Comparison of ENCODE assay signal across 8 mouse cellular contexts in genomic region chr19:46328081-46329030, GRCm38 (mm10). TPM values are rescaled to one million over a fixed set of nuclear protein-coding genes. Genes with fewer than 3 reads are reported as not detected.
DNase-seq lines count a peak whose midpoint lies in the region; ATAC-seq lines count a peak whose summit lies in the region.

Gene Fbxl15 (plus strand): TSS chr19:46328184.

- ATAC-seq in hindbrain, embryonic 11.5 days (ENCODE audit: low FRiP score) = peak; percentile 90

- H3K4me2 ChIP-seq in hindbrain, embryonic 11.5 days (replicated peaks; ENCODE audit: low read depth, low read length) = peak within 1 kb of the TSS; percentile 100

- no peaks in the 10 kb centered on the region for H3K9me3 ChIP-seq in hindbrain, embryonic 11.5 days (ENCODE audit: control insufficient read depth, low read length)

- peak within 1 kb of the TSS; percentile 76 for H3K9ac ChIP-seq in hindbrain, embryonic 11.5 days (ENCODE audit: low read depth, low read length)

- peaks cover 5% of the 10 kb centered on the region; the same call in 1 of the 2 replicates for H3K36me3 ChIP-seq in hindbrain, embryonic 11.5 days (ENCODE audit: control insufficient read depth, insufficient read depth, low read length)

- peaks cover 19% of the 10 kb centered on the region for H3K27me3 ChIP-seq in hindbrain, embryonic 11.5 days (ENCODE audit: control insufficient read depth, insufficient read depth, low read length)

- H3K4me3 ChIP-seq in hindbrain, embryonic 11.5 days (ENCODE audit: low read depth, low read length) = peak within 1 kb of the TSS; percentile 71

- peak within 1 kb of the TSS; percentile 95 for H3K27ac ChIP-seq in hindbrain, embryonic 11.5 days (ENCODE audit: low read depth, low read length)

- DNase-seq in MN1 (ENCODE audit: low spot score) = peak; percentile 90
- DNase-seq in cerebellum, adult 9-10 months = peak; percentile 97
- DNase-seq in frontal cortex, adult 2 months (ENCODE audit: extremely low spot score in 1 of 2, low spot score in 1 of 2) = peak; percentile 92 to 96
- peak; percentile 97 for DNase-seq in hindbrain, embryonic 11.5 days (ENCODE audit: low spot score)
- DNase-seq in layer of hippocampus, postnatal 10 days (ENCODE audit: low spot score in 2 of 2) = peak; percentile 95 to 97
- DNase-seq in lung, postnatal 10 days = peak; percentile 96
- peak; percentile 93 for DNase-seq in ovary, postnatal 36 days (ENCODE audit: low spot score)
- DNase-seq in thymus, postnatal 25 days = peak; percentile 88

- H3K4me1 ChIP-seq in hindbrain, embryonic 11.5 days (replicated peaks; ENCODE audit: control insufficient read depth, insufficient read depth, low read length) = peaks cover 15% of the 10 kb centered on the region

- WGBS in hindbrain, embryonic 11.5 days = under 1% methylated on average over 81 of the region's 81 CpGs

RNA-seq across cellular contexts. Expression of gene Fbxl15, which starts in this region (rescaled TPM):
- polyA plus RNA-seq in frontal cortex, adult 2 months (2012; rRNA removed) = 33.2 and 36.5 TPM in 2 replicates
- polyA plus RNA-seq in hindbrain, embryonic 11.5 days (2014; fragmentation: Nextera tagmentation; extraction: Ambion mirVana) = 26.3 and 27.1 TPM in 2 replicates
- 10 to 100 TPM; 30.2 to 33.6 TPM for total RNA-seq in layer of hippocampus, postnatal 10 days (2021)

Comparison
In these comparisons a context has a peak if more than half of its experiments do, and no peak if none do; other contexts are left out.
1. Peak in every context shown above with its lines: DNase-seq, ATAC-seq, H3K4me3 ChIP-seq and H3K27ac ChIP-seq.